Mouse (Mus musculus) CH12.LX (cell line): Measurements from ENCODE around the gene Tiam1. TPM values are rescaled to one million over a fixed set of nuclear protein-coding genes. Genes with fewer than 3 reads are reported as not detected.

Source experiments
- DNase-seq: peaks from one replicate; pipeline ENCODE4 v3.0.0-alpha.2; 2013; ENCODE audit errors: extremely low read depth
- H3K27ac ChIP-seq: 2 replicates; pipeline ENCODE4 v1.5.1; 2012; ENCODE audit warnings: low read depth, mild to moderate bottlenecking, control low read depth, moderate library complexity; ENCODE audit not compliant: insufficient read depth
- H3K27me3 ChIP-seq: replicated peaks from 2 replicates; pipeline ENCODE3; 2012; ENCODE audit warnings: inconsistent platforms
- H3K36me3 ChIP-seq, 2 experiments: replicated peaks in 1 of 2; 2 replicates each; pipeline versions ENCODE3 to v1.6.1; 2012; ENCODE audit warnings: inconsistent platforms in 1 of 2, low read length in 1 of 2, mild to moderate bottlenecking in 1 of 2, mixed read lengths in 1 of 2, moderate library complexity in 1 of 2; ENCODE audit not compliant: control insufficient read depth in 1 of 2, insufficient read depth in 1 of 2
- H3K4me1 ChIP-seq, 2 experiments: 2 replicates each; pipeline ENCODE4 v1.6.1; 2012; ENCODE audit warnings: inconsistent platforms in 1 of 2, moderate library complexity in 1 of 2; ENCODE audit not compliant: insufficient read depth in 2 of 2, control insufficient read depth in 1 of 2
- H3K4me2 ChIP-seq: 2 replicates; pipeline ENCODE4 v1.6.1; 2012; ENCODE audit warnings: low read depth, mild to moderate bottlenecking, control low read depth; ENCODE audit not compliant: poor library complexity, insufficient read depth, severe bottlenecking
- H3K4me3 ChIP-seq, 3 experiments: fragments of 150-350 bp in 1 of 3; sonication (generic) in 1 of 3; replicated peaks in 1 of 3; 2 replicates each; pipeline versions ENCODE3 to v1.5.1; 2011 to 2012; ENCODE audit warnings: low read depth in 2 of 3, low read length in 2 of 3, mild to moderate bottlenecking in 2 of 3, moderate library complexity in 2 of 3, control low read depth in 1 of 3, improper control_type of control experiment in 1 of 3, inconsistent platforms in 1 of 3, mixed read lengths in 1 of 3; ENCODE audit not compliant: poor library complexity in 1 of 3
- H3K79me2 ChIP-seq: replicated peaks from 2 replicates; pipeline ENCODE4 v1.6.1; 2012; ENCODE audit warnings: mild to moderate bottlenecking, moderate library complexity; ENCODE audit not compliant: control insufficient read depth, poor library complexity, insufficient read depth, severe bottlenecking; ENCODE audit errors: extremely low read depth
- H3K9ac ChIP-seq: 2 replicates; pipeline ENCODE4 v1.6.1; 2012; ENCODE audit warnings: low read depth, mild to moderate bottlenecking, control low read depth, moderate library complexity; ENCODE audit not compliant: insufficient read depth
- H3K9me3 ChIP-seq: replicated peaks from 2 replicates; pipeline ENCODE3; 2012; ENCODE audit warnings: low read length, inconsistent platforms, mixed read lengths
- CHD1 ChIP-seq: IDR thresholded peaks from 2 replicates; pipeline ENCODE4 v1.6.1; 2012; ENCODE audit warnings: low read depth, low read length, improper control_type of control experiment, inconsistent platforms
- CTCF ChIP-seq, 2 experiments: IDR thresholded peaks in 1 of 2; conservative IDR thresholded peaks in 1 of 2; 2 replicates each; pipeline ENCODE4 v1.5.1; 2011 to 2012; ENCODE audit warnings: low read depth in 2 of 2, low read length in 2 of 2, improper control_type of control experiment in 1 of 2, inconsistent platforms in 1 of 2, mild to moderate bottlenecking in 1 of 2, moderate library complexity in 1 of 2
- ELF1 ChIP-seq: IDR thresholded peaks from 2 replicates; pipeline ENCODE4 v1.6.1; 2014; ENCODE audit warnings: low read depth, mild to moderate bottlenecking, inconsistent platforms, low read length, improper control_type of control experiment
- GABPA ChIP-seq: IDR thresholded peaks from 2 replicates; pipeline ENCODE4 v1.6.1; 2012; ENCODE audit warnings: low read depth, low read length, improper control_type of control experiment, inconsistent platforms; ENCODE audit not compliant: insufficient replicate concordance
- HCFC1 ChIP-seq: IDR thresholded peaks from 2 replicates; pipeline ENCODE4 v1.6.1; 2012; ENCODE audit warnings: low read depth, mild to moderate bottlenecking, inconsistent platforms, low read length, improper control_type of control experiment
- JUN ChIP-seq: IDR thresholded peaks from 2 replicates; pipeline ENCODE4 v1.6.1; 2011; ENCODE audit warnings: low read depth, mild to moderate bottlenecking, low read length, improper control_type of control experiment, moderate library complexity; ENCODE audit not compliant: insufficient read depth
- JUND ChIP-seq: conservative IDR thresholded peaks from 2 replicates; pipeline ENCODE4 v1.6.1; 2011; ENCODE audit warnings: low read depth, low read length, improper control_type of control experiment
- MAFK ChIP-seq: IDR thresholded peaks from 2 replicates; pipeline ENCODE4 v1.6.1; 2011; ENCODE audit warnings: low read length, improper control_type of control experiment; ENCODE audit not compliant: insufficient replicate concordance
- MAX ChIP-seq: IDR thresholded peaks from 2 replicates; pipeline ENCODE4 v1.6.1; 2011; ENCODE audit warnings: low read length, improper control_type of control experiment
- MAZ ChIP-seq: IDR thresholded peaks from 2 replicates; pipeline ENCODE4 v1.6.1; 2012; ENCODE audit warnings: low read depth, mild to moderate bottlenecking, inconsistent platforms, low read length, improper control_type of control experiment, moderate library complexity
- MEF2A ChIP-seq: IDR thresholded peaks from 2 replicates; pipeline ENCODE4 v1.6.1; 2014; ENCODE audit warnings: low read depth, mild to moderate bottlenecking, inconsistent platforms, low read length, improper control_type of control experiment, borderline replicate concordance
- MXI1 ChIP-seq: IDR thresholded peaks from 2 replicates; pipeline ENCODE4 v1.6.1; 2011; ENCODE audit warnings: mild to moderate bottlenecking, low read depth, low read length, improper control_type of control experiment
- MYC ChIP-seq: IDR thresholded peaks from 2 replicates; pipeline ENCODE4 v1.6.1; 2011; ENCODE audit warnings: low read depth, mild to moderate bottlenecking, improper control_type of control experiment, low read length
- NELFE ChIP-seq: IDR thresholded peaks from 2 replicates; pipeline ENCODE4 v1.6.1; 2011; ENCODE audit warnings: low read depth, low read length, improper control_type of control experiment
- NRF1 ChIP-seq: IDR thresholded peaks from 2 replicates; pipeline ENCODE4 v1.6.1; 2014; ENCODE audit warnings: low read depth, mild to moderate bottlenecking, inconsistent platforms, low read length, improper control_type of control experiment, moderate library complexity
- PAX5 ChIP-seq: IDR thresholded peaks from 2 replicates; pipeline ENCODE4 v1.6.1; 2012; ENCODE audit warnings: low read length, inconsistent platforms, mixed read lengths
- RAD21 ChIP-seq: IDR thresholded peaks from 2 replicates; pipeline ENCODE4 v1.6.1; 2011; ENCODE audit warnings: low read depth, mild to moderate bottlenecking, low read length, improper control_type of control experiment, moderate library complexity
- RCOR1 ChIP-seq: conservative IDR thresholded peaks from 2 replicates; pipeline ENCODE4 v1.6.1; 2012; ENCODE audit warnings: low read depth, mild to moderate bottlenecking, inconsistent platforms, low read length, improper control_type of control experiment
- SIN3A ChIP-seq: IDR thresholded peaks from 2 replicates; pipeline ENCODE4 v1.6.1; 2012; ENCODE audit warnings: low read length, improper control_type of control experiment, inconsistent platforms
- SMC3 ChIP-seq: IDR thresholded peaks from 2 replicates; pipeline ENCODE4 v1.6.1; 2011; ENCODE audit warnings: low read depth, low read length, improper control_type of control experiment
- TBP ChIP-seq: conservative IDR thresholded peaks from 2 replicates; pipeline ENCODE4 v1.6.1; 2011; ENCODE audit warnings: low read depth, low read length, improper control_type of control experiment
- TCF12 ChIP-seq: IDR thresholded peaks from 2 replicates; pipeline ENCODE4 v1.6.1; 2014; ENCODE audit warnings: low read depth, mild to moderate bottlenecking, inconsistent platforms, low read length, improper control_type of control experiment
- UBTF ChIP-seq: IDR thresholded peaks from 2 replicates; pipeline ENCODE4 v1.6.1; 2012; ENCODE audit warnings: low read depth, mild to moderate bottlenecking, inconsistent platforms, low read length, improper control_type of control experiment, moderate library complexity
- USF1 ChIP-seq: IDR thresholded peaks from 2 replicates; pipeline ENCODE4 v1.6.1; 2014; ENCODE audit warnings: low read depth, mild to moderate bottlenecking, inconsistent platforms, low read length, improper control_type of control experiment
- ZKSCAN1 ChIP-seq: IDR thresholded peaks from 2 replicates; pipeline ENCODE4 v1.6.1; 2012; ENCODE audit warnings: low read depth, inconsistent platforms, low read length, improper control_type of control experiment, borderline replicate concordance
- ZMIZ1 ChIP-seq: IDR thresholded peaks from 2 replicates; pipeline ENCODE4 v1.6.1; 2012; ENCODE audit warnings: low read depth, mild to moderate bottlenecking, inconsistent platforms, low read length, improper control_type of control experiment
- ZNF384 ChIP-seq: IDR thresholded peaks from 2 replicates; pipeline ENCODE4 v1.6.1; 2012; ENCODE audit warnings: low read depth, low read length, improper control_type of control experiment, inconsistent platforms
- dilution Hi-C: fragments of 300-500 bp; cut with MboI; formaldehyde crosslinking; loops from 2 replicates; pipeline ENCODE4 v1.14.3; 2020; ENCODE audit warnings: low sequenced_read_pairs; ENCODE audit not compliant: extremely low pct_unique_long_range_greater_than_20kb, extremely low pct_ligation_motif_present
- in situ Hi-C: fragments of 300-500 bp; cut with MboI; formaldehyde crosslinking; loops from 3 replicates; pipeline ENCODE4 v1.14.3; 2019; ENCODE audit warnings: low sequenced_read_pairs, low pct_ligation_motif_present, low pct_unique_long_range_greater_than_20kb, mixed read lengths
- polyA plus RNA-seq: library from polyadenylated mRNA; unstranded; fragments of >175 nt; gene quantifications from 2 replicates; pipeline ENCODE4 v1.2.1, GENCODE M21; 2012; ENCODE audit warnings: low read depth; ENCODE audit not compliant: insufficient read length
- total RNA-seq, 2 experiments: library from RNA; depleted of rRNA; stranded (reverse); fragments of 300-350 nt in 1 of 2; fragments of >200 nt in 1 of 2; gene quantifications; 2 replicates each; pipeline ENCODE4 v1.2.3; 2012 to 2014

The Tiam1 gene
- total and polyA plus RNA-seq, 3 experiments = 0.03 to 0.40 (median 0.04) TPM

- Histone ChIP-seq H3K4me1 (no peaks in the 10 kb centered on the region), H3K27ac (no peak overlapping the region), H3K36me3 (no peaks in the 10 kb centered on the region), H3K79me2 (no peaks in the 10 kb centered on the region), H3K4me3 (no peak overlapping the region), H3K27me3 (peaks cover 21% of the 10 kb centered on the region), H3K9ac (no peak overlapping the region), H3K4me2 (no peak overlapping the region), H3K9me3 (peaks cover 49% of the 10 kb centered on the region)
- no peak for DNase-seq
- no peak for TF ChIP-seq MAZ
- TF ChIP-seq GABPA = no peak
- no peak for TF ChIP-seq MAFK
- no peak for TF ChIP-seq RCOR1
- TF ChIP-seq USF1 = no peak
- no peak for TF ChIP-seq MXI1
- TF ChIP-seq RAD21 = no peak
- TF ChIP-seq TBP = no peak
- TF ChIP-seq PAX5 = no peak
- TF ChIP-seq JUND = no peak
- TF ChIP-seq CHD1 = no peak
- no peak for TF ChIP-seq ELF1
- in situ Hi-C loops = no loop called here
- dilution Hi-C loops = no loop called here
These were observed 107.9 kb downstream of the Tiam1 start for GRCm38 (mm10) chr16:90035595-90036110.

- no peaks in the 10 kb centered on the region for H3K4me1 ChIP-seq
- dilution Hi-C loops (no loop called here), in situ Hi-C loops (no loop called here)
These were observed 113.2 kb downstream of the Tiam1 start for GRCm38 (mm10) chr16:90030355-90030754.

GRCm38 (mm10) chr16:90027886-90028285 is 115.7 kb downstream of the Tiam1 start:
- Histone ChIP-seq H3K79me2 (no peaks in the 10 kb centered on the region), H3K27ac (no peak overlapping the region), H3K4me2 (no peak overlapping the region), H3K27me3 (peaks cover 5% of the 10 kb centered on the region), H3K4me1 (no peaks in the 10 kb centered on the region), H3K9me3 (peaks cover 64% of the 10 kb centered on the region), H3K9ac (no peak overlapping the region), H3K4me3 (no peak overlapping the region), H3K36me3 (no peaks in the 10 kb centered on the region)
- dilution Hi-C loops (no loop called here), in situ Hi-C loops (no loop called here)
- DNase-seq = no peak
- TF ChIP-seq MYC (no peak), ELF1 (no peak), SMC3 (no peak), USF1 (no peak), MAX (no peak), ZKSCAN1 (no peak), ZMIZ1 (no peak), TCF12 (no peak), UBTF (no peak), RAD21 (no peak), SIN3A (no peak), NRF1 (no peak), CTCF (conservative IDR thresholded peaks at IDR 0.05 in 1 of 2, IDR thresholded peaks at IDR 0.05 in 1 of 2; ENCODE audit: low read depth in 2 of 2, low read length in 2 of 2) (no peak), NELFE (no peak), TBP (no peak), JUN (no peak), ZNF384 (no peak)

More at GRCm38 (mm10) chr16:90030355-90030754, 113.2 kb downstream of the Tiam1 start:
- DNase-seq = no peak
- peaks cover 2% of the 10 kb centered on the region for H3K27me3 ChIP-seq
- TF ChIP-seq MYC = no peak
- TF ChIP-seq MEF2A = no peak
- TF ChIP-seq ZMIZ1 = no peak
- TF ChIP-seq JUND = no peak
- no peak for TF ChIP-seq HCFC1
- no peak overlapping the region for H3K4me2 ChIP-seq
- peaks cover 46% of the 10 kb centered on the region for H3K9me3 ChIP-seq
- H3K79me2 ChIP-seq = no peaks in the 10 kb centered on the region
- H3K4me3 ChIP-seq = no peak overlapping the region
- H3K9ac ChIP-seq = no peak overlapping the region
- H3K27ac ChIP-seq = no peak overlapping the region
- no peaks in the 10 kb centered on the region for H3K36me3 ChIP-seq
